Mouse (Mus musculus): ENCODE measurements around the gene Gpd2.

Gene Gpd2

GRCm38 (mm10) chr2:57387816-57388215 is 150.4 kb downstream of the Gpd2 start:
- peaks cover 5% of the 10 kb centered on the region; the same call in 1 of the 2 replicates for H3K9me3 ChIP-seq (ENCODE audit: low read length)
- no peak for TF ChIP-seq NANOG (IDR thresholded peaks at IDR 0.05; ENCODE audit: borderline replicate concordance, low read length)
- H3K4me1 ChIP-seq (replicated peaks; ENCODE audit: low read depth, low read length): peaks cover 5% of the 10 kb centered on the region; the same call in 1 of the 2 replicates
- H3K4me3 ChIP-seq (replicated peaks; ENCODE audit: low read length): no peak overlapping the region
- H3K27me3 ChIP-seq (ENCODE audit: insufficient read depth, low read length): no peaks in the 10 kb centered on the region
- H3K36me3 ChIP-seq (ENCODE audit: insufficient read depth, low read length): no peaks in the 10 kb centered on the region

DNA sequence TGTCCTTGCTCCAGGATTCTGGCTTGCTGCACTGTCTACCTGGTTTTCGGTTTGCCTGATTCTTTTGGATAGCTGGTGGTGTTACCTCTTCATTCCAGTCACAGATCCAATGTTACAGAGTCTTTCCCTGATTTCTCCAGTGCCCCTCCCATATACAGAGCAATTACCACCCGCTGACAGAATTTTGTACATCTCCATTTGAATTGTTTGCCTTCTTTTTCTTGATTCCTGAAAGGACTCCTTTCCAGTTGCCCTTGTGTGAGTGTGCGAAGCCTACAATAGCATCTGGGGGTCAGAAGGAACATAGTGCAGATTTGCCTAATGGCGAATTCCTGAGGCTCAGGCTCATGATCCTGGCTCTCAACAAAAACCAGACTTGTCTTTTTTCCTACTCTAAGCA is 157.6 kb downstream of the Gpd2 start:
- TF ChIP-seq NANOG (IDR thresholded peaks at IDR 0.05; ENCODE audit: borderline replicate concordance, low read length) (no peak), CTCF (conservative IDR thresholded peaks at IDR 0.05; ENCODE audit: low read length) (no peak), POU5F1 (IDR thresholded peaks at IDR 0.05; ENCODE audit: borderline replicate concordance, low read length) (no peak)

DNA sequence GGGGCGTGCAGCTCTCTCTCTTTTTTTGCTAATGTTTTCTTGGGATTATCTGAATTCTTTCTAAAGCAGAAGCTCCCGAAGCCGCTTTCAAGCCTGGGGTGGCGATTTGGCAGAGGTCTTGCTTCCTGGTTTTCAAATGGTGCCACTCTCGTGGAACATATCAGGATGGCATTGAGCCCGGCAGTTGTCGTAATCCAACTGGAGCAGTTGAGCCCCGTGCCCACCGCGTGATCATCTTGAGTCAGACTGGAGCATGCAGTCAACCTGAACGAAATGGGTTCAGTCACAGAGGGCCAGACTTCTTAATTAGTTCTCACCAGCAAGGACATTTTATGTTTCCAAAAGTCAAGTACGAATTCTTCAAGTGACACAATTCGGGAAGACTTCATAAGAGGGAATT is 158.6 kb downstream of the Gpd2 start:
- TF ChIP-seq CTCF (conservative IDR thresholded peaks at IDR 0.05; ENCODE audit: low read length) (no peak), POU5F1 (IDR thresholded peaks at IDR 0.05; ENCODE audit: borderline replicate concordance, low read length) (no peak), NANOG (IDR thresholded peaks at IDR 0.05; ENCODE audit: borderline replicate concordance, low read length) (no peak)
- H3K4me3 ChIP-seq (replicated peaks; ENCODE audit: low read length): no peak overlapping the region
- H3K9me3 ChIP-seq (ENCODE audit: low read length): no peaks in the 10 kb centered on the region
- H3K36me3 ChIP-seq (ENCODE audit: insufficient read depth, low read length): no peaks in the 10 kb centered on the region
- H3K4me1 ChIP-seq (replicated peaks; ENCODE audit: low read depth, low read length): peaks cover 14% of the 10 kb centered on the region
- H3K27me3 ChIP-seq (ENCODE audit: insufficient read depth, low read length): no peaks in the 10 kb centered on the region; the same call in 1 of the 2 replicates

More for the DNA sequence above, 157.6 kb downstream of the Gpd2 start:
- Histone ChIP-seq H3K9me3 (ENCODE audit: low read length) (peaks cover 5% of the 10 kb centered on the region; the same call in 1 of the 2 replicates), H3K27me3 (ENCODE audit: insufficient read depth, low read length) (no peaks in the 10 kb centered on the region; the same call in 1 of the 2 replicates), H3K4me1 (replicated peaks; ENCODE audit: low read depth, low read length) (peaks cover 14% of the 10 kb centered on the region), H3K4me3 (replicated peaks; ENCODE audit: low read length) (no peak overlapping the region), H3K36me3 (ENCODE audit: insufficient read depth, low read length) (no peaks in the 10 kb centered on the region)

GRCm38 (mm10) chr2:57397727-57398126 is 160.3 kb downstream of the Gpd2 start:
- H3K36me3 ChIP-seq (ENCODE audit: insufficient read depth, low read length): no peaks in the 10 kb centered on the region
- H3K4me3 ChIP-seq (replicated peaks; ENCODE audit: low read length): no peak overlapping the region
- TF ChIP-seq CTCF (conservative IDR thresholded peaks at IDR 0.05; ENCODE audit: low read length): no peak
- no peak for TF ChIP-seq POU5F1 (IDR thresholded peaks at IDR 0.05; ENCODE audit: borderline replicate concordance, low read length)
- no peak for TF ChIP-seq NANOG (IDR thresholded peaks at IDR 0.05; ENCODE audit: borderline replicate concordance, low read length)
- H3K4me1 ChIP-seq (replicated peaks; ENCODE audit: low read depth, low read length): peaks cover 14% of the 10 kb centered on the region
- H3K27me3 ChIP-seq (ENCODE audit: insufficient read depth, low read length): no peaks in the 10 kb centered on the region; the same call in 1 of the 2 replicates
- H3K9me3 ChIP-seq (ENCODE audit: low read length): no peaks in the 10 kb centered on the region

DNA sequence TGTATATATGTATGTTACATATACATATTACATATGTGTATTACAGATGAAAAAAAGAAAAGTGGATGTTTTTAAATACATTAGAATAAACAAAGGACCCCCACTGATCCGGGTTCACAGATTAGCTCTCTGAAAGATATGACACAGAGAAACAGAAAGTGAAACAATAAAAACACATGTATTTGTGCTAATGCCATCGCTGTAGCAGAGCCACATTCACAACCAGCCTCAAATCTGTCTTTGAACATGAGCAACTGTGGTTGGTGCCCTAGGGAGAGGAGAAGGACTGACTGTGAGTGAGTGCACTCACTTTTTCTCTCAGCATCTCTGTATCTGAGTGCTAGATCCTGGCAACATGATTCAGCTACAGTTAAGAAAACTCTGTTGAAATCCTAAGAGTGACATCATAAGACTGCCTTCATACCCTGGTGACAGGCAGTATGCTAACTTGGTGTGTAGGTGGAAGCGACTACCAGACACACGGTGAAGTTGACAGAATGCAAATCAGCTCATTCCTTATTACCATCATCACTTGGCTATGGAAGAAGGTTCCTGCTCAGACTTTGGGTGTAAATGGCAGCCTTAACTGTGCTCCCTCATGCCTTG is 170.1 kb downstream of the Gpd2 start:
- Histone ChIP-seq H3K9me3 (ENCODE audit: low read length) (no peaks in the 10 kb centered on the region), H3K4me3 (replicated peaks; ENCODE audit: low read length) (no peak overlapping the region), H3K27me3 (ENCODE audit: insufficient read depth, low read length) (no peaks in the 10 kb centered on the region), H3K4me1 (replicated peaks; ENCODE audit: low read depth, low read length) (no peaks in the 10 kb centered on the region), H3K36me3 (ENCODE audit: insufficient read depth, low read length) (no peaks in the 10 kb centered on the region)
- TF ChIP-seq POU5F1 (IDR thresholded peaks at IDR 0.05; ENCODE audit: borderline replicate concordance, low read length) (no peak), CTCF (conservative IDR thresholded peaks at IDR 0.05; ENCODE audit: low read length) (no peak), NANOG (IDR thresholded peaks at IDR 0.05; ENCODE audit: borderline replicate concordance, low read length) (no peak)

GRCm38 (mm10) chr2:57408413-57408812 is 171.0 kb downstream of the Gpd2 start:
- Histone ChIP-seq H3K27me3 (ENCODE audit: insufficient read depth, low read length) (no peaks in the 10 kb centered on the region), H3K4me3 (replicated peaks; ENCODE audit: low read length) (no peak overlapping the region), H3K36me3 (ENCODE audit: insufficient read depth, low read length) (no peaks in the 10 kb centered on the region), H3K4me1 (replicated peaks; ENCODE audit: low read depth, low read length) (no peaks in the 10 kb centered on the region), H3K9me3 (ENCODE audit: low read length) (no peaks in the 10 kb centered on the region)
- TF ChIP-seq CTCF (conservative IDR thresholded peaks at IDR 0.05; ENCODE audit: low read length) (no peak), POU5F1 (IDR thresholded peaks at IDR 0.05; ENCODE audit: borderline replicate concordance, low read length) (no peak), NANOG (IDR thresholded peaks at IDR 0.05; ENCODE audit: borderline replicate concordance, low read length) (no peak)

GRCm38 (mm10) chr2:57411551-57411950 is 174.1 kb downstream of the Gpd2 start:
- Histone ChIP-seq H3K4me1 (replicated peaks; ENCODE audit: low read depth, low read length) (no peaks in the 10 kb centered on the region), H3K4me3 (replicated peaks; ENCODE audit: low read length) (no peak overlapping the region), H3K36me3 (ENCODE audit: insufficient read depth, low read length) (no peaks in the 10 kb centered on the region), H3K9me3 (ENCODE audit: low read length) (no peaks in the 10 kb centered on the region), H3K27me3 (ENCODE audit: insufficient read depth, low read length) (no peaks in the 10 kb centered on the region)
- TF ChIP-seq POU5F1 (IDR thresholded peaks at IDR 0.05; ENCODE audit: borderline replicate concordance, low read length) (no peak), NANOG (IDR thresholded peaks at IDR 0.05; ENCODE audit: borderline replicate concordance, low read length) (no peak), CTCF (conservative IDR thresholded peaks at IDR 0.05; ENCODE audit: low read length) (no peak)

GRCm38 (mm10) chr2:57414550-57415160 is 177.2 kb downstream of the Gpd2 start:
- no peaks in the 10 kb centered on the region for H3K4me1 ChIP-seq (replicated peaks; ENCODE audit: low read depth, low read length)
- no peak overlapping the region for H3K4me3 ChIP-seq (replicated peaks; ENCODE audit: low read length)
- no peak for TF ChIP-seq CTCF (conservative IDR thresholded peaks at IDR 0.05; ENCODE audit: low read length)
- TF ChIP-seq NANOG (IDR thresholded peaks at IDR 0.05; ENCODE audit: borderline replicate concordance, low read length): no peak
- TF ChIP-seq POU5F1 (IDR thresholded peaks at IDR 0.05; ENCODE audit: borderline replicate concordance, low read length): no peak
- H3K27me3 ChIP-seq (ENCODE audit: insufficient read depth, low read length): no peaks in the 10 kb centered on the region
- no peaks in the 10 kb centered on the region for H3K36me3 ChIP-seq (ENCODE audit: insufficient read depth, low read length)
- H3K9me3 ChIP-seq (ENCODE audit: low read length): peaks cover 3% of the 10 kb centered on the region; the same call in 1 of the 2 replicates

Data from E14TG2a.4 (cell line).